Mouse (Mus musculus): ENCODE measurements around the gene Taok1.

The Taok1 gene

GRCm38 (mm10) chr11:77494344-77494676 is 113.3 kb downstream of the Taok1 start:
- no peak for DNase-seq (ENCODE audit: extremely low spot score, low read depth, low spot score)

- DNase-seq (ENCODE audit: extremely low spot score, low read depth, low spot score) = no peak
Measured at GRCm38 (mm10) chr11:77493512-77494343, 113.9 kb downstream of the Taok1 start, which contains the start of gene Git1. TSS of gene Git1 (plus strand) at chr11:77493562.

- no peak for DNase-seq (ENCODE audit: extremely low spot score, low read depth, low spot score)
Measured at GRCm38 (mm10) chr11:77492911-77493332, 114.7 kb downstream of the Taok1 start.

GRCm38 (mm10) chr11:77492311-77492871 is 115.2 kb downstream of the Taok1 start:
- DNase-seq (ENCODE audit: extremely low spot score, low read depth, low spot score) = no peak

GRCm38 (mm10) chr11:77491502-77492291 is 115.9 kb downstream of the Taok1 start:
- no peak for DNase-seq (ENCODE audit: extremely low spot score, low read depth, low spot score)

GRCm38 (mm10) chr11:77491123-77491501 is 116.5 kb downstream of the Taok1 start:
- DNase-seq (ENCODE audit: extremely low spot score, low read depth, low spot score) = peak; percentile 97

GRCm38 (mm10) chr11:77490451-77490850 is 117.2 kb downstream of the Taok1 start:
- DNase-seq (ENCODE audit: extremely low spot score, low read depth, low spot score) = no peak

- no peak for DNase-seq (ENCODE audit: extremely low spot score, low read depth, low spot score)
Measured at GRCm38 (mm10) chr11:77489591-77490235, 117.9 kb downstream of the Taok1 start, which contains the start of gene Ankrd13b. TSS of gene Ankrd13b (minus strand) at chr11:77489678.

- no peak for DNase-seq (ENCODE audit: extremely low spot score, low read depth, low spot score)
Measured at GRCm38 (mm10) chr11:77488771-77489581, 118.6 kb downstream of the Taok1 start.

GRCm38 (mm10) chr11:77486798-77487197 is 120.8 kb downstream of the Taok1 start:
- DNase-seq (ENCODE audit: extremely low spot score, low read depth, low spot score) = no peak

GRCm38 (mm10) chr11:77485229-77485628 is 122.4 kb downstream of the Taok1 start:
- no peak for DNase-seq (ENCODE audit: extremely low spot score, low read depth, low spot score)

- DNase-seq (ENCODE audit: extremely low spot score, low read depth, low spot score) = no peak
Measured at GRCm38 (mm10) chr11:77483510-77484255, 123.9 kb downstream of the Taok1 start.

GRCm38 (mm10) chr11:77483043-77483442 is 124.6 kb downstream of the Taok1 start:
- no peak for DNase-seq (ENCODE audit: extremely low spot score, low read depth, low spot score)

Data from hindlimb bud, embryonic 11.5 days (tissue).